Mouse (Mus musculus) liver, adult (tissue): ENCODE data around the gene Chrm3.

Source experiments
- GATA4 ChIP-seq: IDR thresholded peaks from 2 replicates; pipeline ENCODE4 v1.6.1; 2014; ENCODE audit warnings: mild to moderate bottlenecking, low read length; ENCODE audit not compliant: insufficient replicate concordance

The Chrm3 gene

GRCm38 (mm10) chr13:9847515-9847914 lies 513.1 kb downstream of the Chrm3 start:
- no peak for TF ChIP-seq GATA4

- TF ChIP-seq GATA4: no peak
Observed at GRCm38 (mm10) chr13:9846543-9847434, 513.9 kb downstream of the Chrm3 start.

- TF ChIP-seq GATA4: no peak
Observed at GRCm38 (mm10) chr13:9826227-9826626, 534.4 kb downstream of the Chrm3 start.
